Mouse (Mus musculus): ENCODE measurements around the gene Klhl26.

The Klhl26 gene

GRCm38 (mm10) chr8:70469295-70469916 lies 7.4 kb downstream of the Klhl26 start:
- no peak for DNase-seq

DNA sequence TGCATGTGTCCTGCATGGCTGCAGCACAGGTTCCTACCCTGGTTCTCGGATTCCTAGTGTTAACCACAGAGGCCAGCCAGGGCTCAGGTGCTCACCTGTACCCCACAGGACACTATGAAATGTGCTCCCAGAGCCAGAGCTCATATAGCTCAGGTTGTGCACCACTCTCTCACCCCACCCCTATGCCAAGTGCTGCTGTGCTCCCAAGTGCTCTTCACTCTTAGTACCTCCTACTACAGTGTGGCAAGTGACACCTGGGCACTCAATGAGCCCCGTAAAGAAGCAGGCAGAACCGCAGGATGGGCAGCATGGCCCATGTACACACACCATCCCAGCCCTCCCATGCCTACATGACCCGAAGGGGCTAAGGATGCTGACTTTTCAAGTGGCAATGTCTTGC lies 8.0 kb downstream of the Klhl26 start:
- no peak for DNase-seq

DNA sequence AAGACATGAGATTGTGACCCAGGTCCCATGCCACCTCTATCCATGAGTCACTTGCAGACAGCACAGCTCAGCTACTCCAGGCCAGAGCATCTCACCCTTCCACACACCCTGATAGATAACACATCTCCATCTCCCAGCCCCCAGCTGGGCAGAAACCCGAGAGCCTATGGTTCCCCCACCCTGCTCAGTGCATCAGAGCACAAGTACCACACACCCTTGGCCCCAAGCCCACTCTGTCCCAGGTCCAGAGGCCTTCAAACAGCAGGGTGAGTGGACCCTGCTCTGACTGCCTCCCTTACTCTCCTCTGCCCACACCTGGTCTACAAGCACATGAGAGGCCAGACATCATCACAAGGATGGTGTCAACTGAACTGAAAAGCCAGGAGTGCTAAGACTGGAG lies 8.9 kb downstream of the Klhl26 start:
- no peak for DNase-seq

- no peak for DNase-seq
These were observed 9.5 kb downstream of the Klhl26 start for GRCm38 (mm10) chr8:70467229-70467725.

DNA sequence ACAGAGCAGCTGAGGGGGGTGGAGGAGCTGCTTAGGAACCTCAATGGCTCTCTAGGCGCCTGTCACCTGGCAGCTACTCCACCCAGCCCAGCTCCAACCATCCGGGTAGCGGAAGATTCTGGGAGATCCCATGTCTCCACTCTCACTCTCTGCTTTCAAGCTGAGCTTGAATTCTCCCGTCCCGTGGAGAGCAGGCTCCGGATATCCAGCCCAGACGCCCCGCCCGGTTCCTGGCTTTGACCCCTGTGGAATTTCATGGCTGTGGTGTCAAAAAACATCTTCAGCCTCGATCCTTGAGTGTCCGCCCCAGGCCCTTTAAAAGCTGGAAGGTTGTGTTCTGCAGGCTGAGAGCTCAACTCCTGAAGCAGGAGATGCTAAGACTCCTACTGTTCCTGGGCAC lies 10.0 kb downstream of the Klhl26 start:
- no peak for DNase-seq

- DNase-seq, result no peak
These were observed 10.5 kb downstream of the Klhl26 start for GRCm38 (mm10) chr8:70466305-70466704.

- no peak for DNase-seq
These were observed 11.1 kb downstream of the Klhl26 start for GRCm38 (mm10) chr8:70465701-70466100.

GRCm38 (mm10) chr8:70464162-70464561 lies 12.6 kb downstream of the Klhl26 start:
- no peak for DNase-seq

GRCm38 (mm10) chr8:70463306-70463705 lies 13.5 kb downstream of the Klhl26 start:
- no peak for DNase-seq

GRCm38 (mm10) chr8:70462516-70462813 lies 14.3 kb downstream of the Klhl26 start:
- DNase-seq, result no peak

DNA sequence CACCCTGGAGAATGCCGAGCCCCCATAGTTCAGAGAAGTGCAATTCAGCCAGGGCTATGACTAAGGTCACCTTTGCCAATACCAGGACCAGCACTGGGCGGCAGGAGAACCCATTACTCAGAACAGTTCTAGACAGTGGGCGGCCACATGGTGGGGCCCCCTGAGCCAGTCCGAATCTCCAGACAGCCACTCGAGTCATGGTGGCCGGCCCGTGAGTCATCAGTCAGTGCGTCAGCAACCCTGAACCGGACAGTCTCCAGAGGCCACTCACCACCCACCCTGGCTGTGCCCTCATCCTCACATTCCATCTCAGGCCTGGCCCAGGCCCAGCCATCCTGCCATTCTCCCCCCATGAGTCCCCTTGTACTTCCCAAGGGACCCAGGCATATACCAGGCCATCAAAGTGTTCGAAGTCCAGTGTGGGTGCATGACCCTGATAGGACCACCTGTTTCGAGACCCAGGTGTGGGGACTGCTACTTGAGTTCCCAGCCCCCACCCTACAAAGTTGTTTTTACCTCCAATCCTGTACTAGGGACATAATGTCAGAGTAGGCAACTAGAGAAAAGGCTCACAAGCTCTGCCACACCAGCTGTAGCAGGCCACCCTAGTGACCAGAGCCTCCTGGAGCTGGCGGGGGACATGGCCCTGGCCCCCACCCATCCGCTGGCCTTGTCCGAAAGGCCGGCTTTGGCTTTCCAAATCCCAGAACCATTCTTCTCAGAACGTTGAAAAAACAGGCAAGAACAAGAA lies 14.8 kb downstream of the Klhl26 start:
- DNase-seq, result no peak

- DNase-seq, result no peak
These were observed 16.2 kb downstream of the Klhl26 start for GRCm38 (mm10) chr8:70460606-70461005.

- DNase-seq, result no peak
These were observed 16.6 kb downstream of the Klhl26 start for GRCm38 (mm10) chr8:70460199-70460598.

DNA sequence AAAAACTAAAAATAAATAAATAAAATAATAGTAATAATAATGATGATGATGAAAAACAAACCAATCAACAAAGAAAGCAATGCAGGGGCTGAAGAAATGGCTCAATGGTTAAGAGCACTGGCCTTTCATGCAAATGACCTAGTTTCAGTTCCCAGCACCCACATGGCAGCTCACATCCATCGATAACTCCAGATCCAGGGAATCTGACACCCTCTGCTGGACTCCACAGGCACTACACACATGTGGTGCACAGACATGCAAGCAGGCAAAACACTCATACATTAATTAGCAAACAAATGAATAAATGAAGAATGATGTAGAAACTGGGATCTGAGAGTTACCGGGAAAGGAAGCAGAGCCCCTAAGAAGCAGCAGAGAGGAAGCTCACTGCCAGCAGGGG lies 17.1 kb downstream of the Klhl26 start:
- DNase-seq, result no peak

DNA sequence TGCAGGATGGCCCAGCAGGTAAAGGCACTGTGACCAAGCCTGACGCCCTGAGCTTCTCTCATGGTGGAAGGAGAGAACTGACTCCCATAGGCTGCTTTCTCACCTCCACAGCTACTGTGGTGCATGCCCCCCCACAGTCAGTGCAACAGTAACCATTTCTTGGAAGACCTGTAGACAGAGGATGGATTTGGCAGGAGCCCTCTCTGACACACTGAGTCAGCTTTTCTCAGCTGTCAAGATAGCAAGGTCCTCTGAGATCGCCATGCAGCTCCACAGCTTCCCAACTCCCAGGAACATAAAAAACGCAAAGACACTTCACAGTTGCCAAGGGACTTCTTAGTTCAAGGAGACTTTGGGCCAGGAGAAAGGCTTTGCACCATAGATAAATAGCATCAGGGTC lies 18.3 kb downstream of the Klhl26 start:
- no peak for DNase-seq

- DNase-seq, result no peak
These were observed 18.9 kb downstream of the Klhl26 start for GRCm38 (mm10) chr8:70457882-70458281.

DNA sequence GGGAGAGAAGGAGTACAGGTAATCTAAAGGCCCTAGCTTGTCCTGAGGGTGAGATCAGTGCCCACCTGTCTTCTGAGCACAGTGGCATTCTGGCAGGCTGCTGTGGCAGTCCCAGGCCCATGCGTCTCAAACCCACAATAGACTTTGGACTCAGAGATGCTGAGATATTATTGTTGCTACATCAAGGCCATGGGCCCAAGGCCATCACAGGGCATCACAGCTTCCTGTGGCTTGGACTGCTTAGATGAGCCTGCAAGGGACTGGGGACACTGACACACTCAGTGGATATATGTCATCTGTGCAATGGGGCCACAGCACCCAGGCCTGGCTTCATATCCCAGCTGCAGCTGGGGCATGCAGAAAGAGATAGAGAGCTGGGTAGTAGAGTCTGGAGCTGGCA lies 19.8 kb downstream of the Klhl26 start:
- no peak for DNase-seq

DNA sequence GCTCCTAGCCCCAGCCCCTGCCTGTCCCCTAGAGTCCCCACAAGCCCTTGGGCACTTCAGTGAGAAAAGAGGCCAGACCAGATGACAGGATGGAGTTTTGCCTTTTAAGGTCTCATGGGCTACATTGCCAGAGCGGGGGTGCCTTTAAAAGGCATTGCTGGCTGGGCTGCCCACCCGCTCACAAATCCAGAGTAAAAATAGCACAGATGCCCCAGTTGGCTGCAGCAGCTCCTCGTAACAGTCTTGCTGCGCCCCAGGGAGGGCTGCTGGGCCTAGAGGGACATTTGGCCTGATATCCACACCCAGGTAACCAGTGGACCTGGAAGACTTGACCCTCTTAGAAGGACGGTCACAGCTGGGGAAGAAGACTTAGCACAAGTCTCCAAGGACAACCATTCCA lies 22.9 kb downstream of the Klhl26 start:
- DNase-seq, result no peak

DNA sequence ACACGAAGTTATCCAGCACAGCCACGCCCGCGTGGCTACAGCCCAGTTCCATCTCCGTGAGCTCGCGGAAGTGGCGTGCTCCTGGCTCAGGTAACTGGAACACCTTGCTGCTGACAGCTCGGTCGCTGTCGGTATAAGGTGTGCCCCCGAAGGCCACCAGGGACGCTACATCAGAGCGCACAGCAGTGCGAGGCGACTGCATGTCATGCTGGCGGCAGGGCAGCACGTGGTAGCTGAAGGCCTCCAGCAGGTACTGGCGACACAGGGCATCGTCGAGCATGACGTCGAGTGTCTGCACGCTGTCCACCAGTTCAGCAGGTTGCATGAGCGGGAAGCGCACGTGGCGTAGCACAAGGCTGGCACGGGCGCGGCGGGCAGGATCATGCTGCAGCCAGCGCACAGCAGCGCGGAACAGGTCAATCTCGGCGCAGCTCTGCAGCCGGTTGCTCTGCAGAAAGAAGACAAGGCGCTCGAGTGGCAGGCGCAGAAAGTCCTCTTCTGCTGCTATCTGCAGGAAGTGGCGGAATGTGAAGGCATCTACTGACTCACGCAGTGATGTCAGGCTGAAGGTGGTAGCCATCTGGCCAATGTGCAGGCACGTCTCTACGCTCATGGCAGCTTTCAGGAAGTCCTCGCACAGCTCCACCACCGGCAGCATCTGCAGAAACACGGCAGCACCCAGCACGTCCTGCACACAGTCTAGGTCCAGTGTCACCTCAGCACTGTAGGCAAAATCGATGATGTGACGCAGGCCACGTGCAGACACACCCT lies 24.4 kb downstream of the Klhl26 start:
- no peak for DNase-seq

DNA sequence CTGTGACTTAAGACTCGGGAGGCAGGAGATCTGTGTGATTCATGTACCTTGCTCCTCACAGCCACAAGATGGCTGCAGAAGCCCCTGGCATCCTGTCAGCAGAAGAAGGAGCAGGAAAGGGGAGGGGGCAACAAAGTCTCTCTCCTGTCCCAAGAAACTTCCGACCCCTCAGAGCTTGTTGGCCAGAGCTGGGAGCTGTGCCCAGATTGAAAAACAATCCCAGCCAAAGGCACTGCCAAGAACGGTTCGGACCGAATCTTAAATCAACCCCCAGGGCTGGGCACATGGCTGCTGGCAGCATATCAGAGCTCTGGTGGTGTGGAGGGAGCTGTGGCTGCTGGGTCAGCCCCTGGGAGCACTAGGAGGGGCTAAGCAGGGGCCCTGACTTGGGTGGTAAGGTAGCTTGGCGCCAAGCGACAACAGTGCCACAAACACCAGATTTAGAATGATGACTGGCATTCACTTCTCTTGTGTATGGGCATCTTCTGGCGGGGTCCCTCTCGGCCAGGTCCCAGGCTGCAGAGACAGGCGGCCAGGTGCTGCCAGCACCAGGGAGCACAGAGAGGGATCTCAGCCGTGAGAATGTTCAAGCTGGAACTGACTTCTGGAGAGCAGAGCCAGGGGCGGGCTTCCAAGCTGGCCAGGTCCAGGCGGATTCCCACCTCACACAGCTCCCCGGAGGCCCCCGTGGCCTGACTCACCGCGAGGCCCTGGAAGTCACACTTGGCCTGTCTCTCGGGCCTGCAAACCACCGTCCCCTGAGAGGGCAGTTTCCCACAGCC lies 28.9 kb downstream of the Klhl26 start:
- DNase-seq, result no peak

- DNase-seq, result no peak
These were observed 30.8 kb downstream of the Klhl26 start for GRCm38 (mm10) chr8:70445988-70446387.

GRCm38 (mm10) chr8:70443326-70443725 lies 33.4 kb downstream of the Klhl26 start:
- no peak for DNase-seq

DNA sequence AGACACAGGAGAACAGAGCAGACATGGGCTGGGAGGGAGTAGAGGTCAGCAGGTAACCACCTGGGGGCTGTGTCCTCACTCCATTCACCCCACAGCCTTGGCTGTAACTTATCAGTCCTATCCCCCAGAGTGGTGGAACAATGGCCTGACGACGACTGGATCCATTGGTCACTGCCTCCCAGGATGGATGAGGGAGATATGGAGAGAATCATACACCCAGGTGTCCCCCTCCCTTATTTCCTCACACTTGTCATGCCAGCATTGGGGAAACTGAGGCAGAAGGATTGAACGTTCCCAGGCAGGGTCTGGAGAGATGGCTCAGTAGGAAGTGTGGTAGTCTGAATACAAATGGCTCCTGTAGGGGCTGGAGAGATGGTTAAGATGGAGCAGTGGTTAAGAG lies 35.2 kb downstream of the Klhl26 start:
- no peak for DNase-seq
